Mouse (Mus musculus): ENCODE data around the gene Dnajc12. TPM values are rescaled to one million over a fixed set of nuclear protein-coding genes. Genes with fewer than 3 reads are reported as not detected.
"Not testable (repeated sequence)": the region's sequence is repeated elsewhere in the genome, so short reads cannot be mapped to it uniquely, and the experiment has no call there.

Dnajc12 gene
- polyA plus RNA-seq, 1 experiment from 2014 or later: 9.8 TPM

- Histone ChIP-seq H3K27ac (ENCODE audit: low read depth, low read length) (no peak overlapping the region), H3K4me1 (ENCODE audit: control insufficient read depth, insufficient read depth, low read length) (no peaks in the 10 kb centered on the region), H3K9ac (ENCODE audit: low read length) (no peak overlapping the region), H3K9me3 (replicated peaks; ENCODE audit: control insufficient read depth, low read length) (no peaks in the 10 kb centered on the region), H3K27me3 (replicated peaks; ENCODE audit: control insufficient read depth, insufficient read depth, low read length) (no peaks in the 10 kb centered on the region), H3K36me3 (ENCODE audit: control insufficient read depth, insufficient read depth, low read length) (no peaks in the 10 kb centered on the region), H3K4me3 (ENCODE audit: low read depth, low read length) (no peak overlapping the region), H3K4me2 (ENCODE audit: low read length) (no peak overlapping the region)
- no peak for ATAC-seq
- no peak for DNase-seq (ENCODE audit: low spot score)
- WGBS: 89% methylated on average over 8 of the region's 8 CpGs
Measured at GRCm38 (mm10) chr10:63432099-63432498, 49.9 kb downstream of the Dnajc12 start.

GRCm38 (mm10) chr10:63432887-63433286 is 50.6 kb downstream of the Dnajc12 start:
- H3K4me3 ChIP-seq (ENCODE audit: low read depth, low read length): no peak overlapping the region
- H3K4me1 ChIP-seq (ENCODE audit: control insufficient read depth, insufficient read depth, low read length): no peaks in the 10 kb centered on the region
- WGBS: 83% methylated on average over 2 of the region's 2 CpGs
- no peak overlapping the region for H3K9ac ChIP-seq (ENCODE audit: low read length)
- no peaks in the 10 kb centered on the region for H3K9me3 ChIP-seq (replicated peaks; ENCODE audit: control insufficient read depth, low read length)
- H3K27me3 ChIP-seq (replicated peaks; ENCODE audit: control insufficient read depth, insufficient read depth, low read length): no peaks in the 10 kb centered on the region
- H3K36me3 ChIP-seq (ENCODE audit: control insufficient read depth, insufficient read depth, low read length): no peaks in the 10 kb centered on the region
- H3K27ac ChIP-seq (ENCODE audit: low read depth, low read length): no peak overlapping the region
- H3K4me2 ChIP-seq (ENCODE audit: low read length): no peak overlapping the region
- no peak for ATAC-seq
- no peak for DNase-seq (ENCODE audit: low spot score)

GRCm38 (mm10) chr10:63438736-63439262 is 56.6 kb downstream of the Dnajc12 start:
- Histone ChIP-seq H3K9ac (ENCODE audit: low read length) (no peak overlapping the region), H3K27ac (ENCODE audit: low read depth, low read length) (no peak overlapping the region), H3K9me3 (replicated peaks; ENCODE audit: control insufficient read depth, low read length) (no peaks in the 10 kb centered on the region), H3K27me3 (replicated peaks; ENCODE audit: control insufficient read depth, insufficient read depth, low read length) (no peaks in the 10 kb centered on the region), H3K4me3 (ENCODE audit: low read depth, low read length) (no peak overlapping the region), H3K4me1 (ENCODE audit: control insufficient read depth, insufficient read depth, low read length) (no peaks in the 10 kb centered on the region), H3K4me2 (ENCODE audit: low read length) (no peak overlapping the region), H3K36me3 (ENCODE audit: control insufficient read depth, insufficient read depth, low read length) (no peaks in the 10 kb centered on the region)
- DNase-seq (ENCODE audit: low spot score): no peak
- ATAC-seq: no peak

GRCm38 (mm10) chr10:63439694-63440228 is 57.5 kb downstream of the Dnajc12 start:
- no peak overlapping the region for H3K9ac ChIP-seq (ENCODE audit: low read length)
- 80% methylated on average over 7 of the region's 7 CpGs for WGBS
- ATAC-seq (no peak), DNase-seq (ENCODE audit: low spot score) (no peak)
- H3K36me3 ChIP-seq (ENCODE audit: control insufficient read depth, insufficient read depth, low read length): no peaks in the 10 kb centered on the region
- H3K4me3 ChIP-seq (ENCODE audit: low read depth, low read length): no peak overlapping the region
- H3K27me3 ChIP-seq (replicated peaks; ENCODE audit: control insufficient read depth, insufficient read depth, low read length): no peaks in the 10 kb centered on the region
- no peak overlapping the region for H3K4me2 ChIP-seq (ENCODE audit: low read length)
- H3K9me3 ChIP-seq (replicated peaks; ENCODE audit: control insufficient read depth, low read length): no peaks in the 10 kb centered on the region
- H3K27ac ChIP-seq (ENCODE audit: low read depth, low read length): no peak overlapping the region
- no peaks in the 10 kb centered on the region for H3K4me1 ChIP-seq (ENCODE audit: control insufficient read depth, insufficient read depth, low read length)

- H3K27ac ChIP-seq (ENCODE audit: low read depth, low read length); H3K4me2 ChIP-seq (ENCODE audit: low read length); ATAC-seq; H3K36me3 ChIP-seq (ENCODE audit: control insufficient read depth, insufficient read depth, low read length); H3K27me3 ChIP-seq (replicated peaks; ENCODE audit: control insufficient read depth, insufficient read depth, low read length); H3K9ac ChIP-seq (ENCODE audit: low read length); H3K9me3 ChIP-seq (replicated peaks; ENCODE audit: control insufficient read depth, low read length); H3K4me1 ChIP-seq (ENCODE audit: control insufficient read depth, insufficient read depth, low read length); H3K4me3 ChIP-seq (ENCODE audit: low read depth, low read length); DNase-seq (ENCODE audit: low spot score): not testable (repeated sequence)
- 89% methylated on average over 13 of the region's 13 CpGs for WGBS
Measured at GRCm38 (mm10) chr10:63444602-63445387, 62.6 kb downstream of the Dnajc12 start.

GRCm38 (mm10) chr10:63453926-63454325 is 71.7 kb downstream of the Dnajc12 start:
- no peaks in the 10 kb centered on the region for H3K36me3 ChIP-seq (ENCODE audit: control insufficient read depth, insufficient read depth, low read length)
- H3K9ac ChIP-seq (ENCODE audit: low read length): no peak overlapping the region
- ATAC-seq (no peak), DNase-seq (ENCODE audit: low spot score) (no peak)
- H3K9me3 ChIP-seq (replicated peaks; ENCODE audit: control insufficient read depth, low read length): no peaks in the 10 kb centered on the region
- H3K4me3 ChIP-seq (ENCODE audit: low read depth, low read length): no peak overlapping the region
- H3K4me2 ChIP-seq (ENCODE audit: low read length): no peak overlapping the region
- H3K4me1 ChIP-seq (ENCODE audit: control insufficient read depth, insufficient read depth, low read length): no peaks in the 10 kb centered on the region
- H3K27me3 ChIP-seq (replicated peaks; ENCODE audit: control insufficient read depth, insufficient read depth, low read length): no peaks in the 10 kb centered on the region
- WGBS: 93% methylated on average over 4 of the region's 4 CpGs
- no peak overlapping the region for H3K27ac ChIP-seq (ENCODE audit: low read depth, low read length)

- WGBS: 11% methylated on average over 8 of the region's 8 CpGs
- ATAC-seq (peak; percentile 74; the same call in 1 of the 2 replicates), DNase-seq (ENCODE audit: low spot score) (peak; percentile 84)
- Histone ChIP-seq H3K27me3 (replicated peaks; ENCODE audit: control insufficient read depth, insufficient read depth, low read length) (no peaks in the 10 kb centered on the region), H3K4me2 (ENCODE audit: low read length) (no peak overlapping the region), H3K36me3 (ENCODE audit: control insufficient read depth, insufficient read depth, low read length) (no peaks in the 10 kb centered on the region), H3K4me3 (ENCODE audit: low read depth, low read length) (no peak overlapping the region), H3K27ac (ENCODE audit: low read depth, low read length) (no peak overlapping the region; the same call in 1 of the 2 replicates), H3K9ac (ENCODE audit: low read length) (no peak overlapping the region), H3K4me1 (ENCODE audit: control insufficient read depth, insufficient read depth, low read length) (no peaks in the 10 kb centered on the region), H3K9me3 (replicated peaks; ENCODE audit: control insufficient read depth, low read length) (no peaks in the 10 kb centered on the region)
Measured at GRCm38 (mm10) chr10:63455110-63455878, 73.1 kb downstream of the Dnajc12 start.

GRCm38 (mm10) chr10:63457292-63458128 is 75.3 kb downstream of the Dnajc12 start:
- no peak overlapping the region for H3K4me2 ChIP-seq (ENCODE audit: low read length)
- no peak for ATAC-seq
- H3K27me3 ChIP-seq (replicated peaks; ENCODE audit: control insufficient read depth, insufficient read depth, low read length): no peaks in the 10 kb centered on the region
- H3K9me3 ChIP-seq (replicated peaks; ENCODE audit: control insufficient read depth, low read length): no peaks in the 10 kb centered on the region
- H3K27ac ChIP-seq (ENCODE audit: low read depth, low read length): no peak overlapping the region
- no peaks in the 10 kb centered on the region for H3K36me3 ChIP-seq (ENCODE audit: control insufficient read depth, insufficient read depth, low read length)
- no peak overlapping the region for H3K9ac ChIP-seq (ENCODE audit: low read length)
- no peak overlapping the region for H3K4me3 ChIP-seq (ENCODE audit: low read depth, low read length)
- WGBS: 88% methylated on average over 17 of the region's 17 CpGs
- DNase-seq (ENCODE audit: low spot score): no peak
- no peaks in the 10 kb centered on the region for H3K4me1 ChIP-seq (ENCODE audit: control insufficient read depth, insufficient read depth, low read length)
